Mouse (Mus musculus): Measurements from ENCODE around the gene Inpp4b. TPM values are rescaled to one million over a fixed set of nuclear protein-coding genes. Genes with fewer than 3 reads are reported as not detected.
A peak's percentile ranks its signal among the peaks of the same experiment; 100 is the strongest.

Inpp4b gene
- polyA plus RNA-seq, 1 experiment: 0.41 TPM

DNA sequence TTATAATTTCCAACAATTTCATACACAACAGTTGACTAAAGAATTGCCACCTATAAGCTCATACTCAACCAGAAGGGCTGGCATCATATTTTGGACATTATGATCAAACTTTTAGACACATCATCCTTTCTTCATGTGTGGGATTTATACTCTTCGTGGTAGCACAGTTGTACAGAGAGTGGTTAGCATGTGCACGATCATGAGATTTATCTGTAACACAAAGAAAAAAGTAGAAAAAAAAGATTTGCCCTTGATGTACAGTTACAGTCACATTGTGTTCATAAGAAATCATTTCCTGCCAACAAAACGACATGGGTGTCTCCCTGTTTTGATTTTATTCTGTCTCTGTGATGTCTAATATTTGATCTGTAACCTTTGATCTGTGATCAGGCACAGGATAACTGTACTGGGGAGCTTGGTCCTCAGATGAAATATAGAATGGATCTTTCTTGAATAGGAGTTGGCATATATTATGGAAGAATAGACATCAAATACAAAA lies 149.4 kb downstream of the Inpp4b start:
- Histone ChIP-seq H3K27ac (ENCODE audit: insufficient read depth, low read depth, low read length) (no peak overlapping the region), H3K4me3 (ENCODE audit: low read depth, low read length) (no peak overlapping the region), H3K27me3 (ENCODE audit: control insufficient read depth, insufficient read depth, low read length) (no peaks in the 10 kb centered on the region), H3K4me1 (ENCODE audit: control insufficient read depth, insufficient read depth, insufficient read length, low read length) (no peaks in the 10 kb centered on the region), H3K36me3 (ENCODE audit: control insufficient read depth, insufficient read depth, low read length) (no peaks in the 10 kb centered on the region)
- WGBS: 64% methylated on average over 3 of the region's 3 CpGs
- TF ChIP-seq CTCF (IDR thresholded peaks at IDR 0.05; ENCODE audit: extremely low read depth, insufficient read length, insufficient replicate concordance, low read depth, low read length) (no peak), POLR2A (IDR thresholded peaks at IDR 0.05; ENCODE audit: low read depth, low read length) (no peak)

DNA sequence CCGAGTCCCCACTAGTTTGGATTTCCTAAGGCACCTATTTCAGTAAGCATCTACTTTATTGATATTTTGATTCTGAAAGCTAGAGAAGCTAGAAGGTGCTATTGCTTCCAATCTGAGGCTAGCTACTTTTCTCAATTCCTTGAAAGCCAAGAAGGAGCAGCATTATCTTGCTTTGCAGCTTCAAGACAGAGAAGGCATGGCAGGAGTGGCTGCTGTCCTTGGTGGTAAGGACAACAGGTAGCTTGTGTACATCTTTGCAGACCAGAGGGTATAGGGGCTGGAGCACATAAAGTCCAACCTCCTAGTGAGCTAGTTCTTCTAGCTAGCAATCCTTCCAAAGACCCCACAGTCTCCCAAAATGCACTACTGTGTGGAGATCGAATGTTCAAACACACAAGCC lies 152.5 kb downstream of the Inpp4b start:
- WGBS: 84% methylated on average over 2 of the region's 2 CpGs
- TF ChIP-seq CTCF (IDR thresholded peaks at IDR 0.05; ENCODE audit: extremely low read depth, insufficient read length, insufficient replicate concordance, low read depth, low read length): no peak
- no peak for TF ChIP-seq POLR2A (IDR thresholded peaks at IDR 0.05; ENCODE audit: low read depth, low read length)
- Histone ChIP-seq H3K4me3 (ENCODE audit: low read depth, low read length) (no peak overlapping the region), H3K27me3 (ENCODE audit: control insufficient read depth, insufficient read depth, low read length) (no peaks in the 10 kb centered on the region), H3K27ac (ENCODE audit: insufficient read depth, low read depth, low read length) (no peak overlapping the region), H3K4me1 (ENCODE audit: control insufficient read depth, insufficient read depth, insufficient read length, low read length) (no peaks in the 10 kb centered on the region), H3K36me3 (ENCODE audit: control insufficient read depth, insufficient read depth, low read length) (no peaks in the 10 kb centered on the region)

- peak overlapping the region; percentile 50; the same call in 1 of the 2 replicates for H3K27ac ChIP-seq (ENCODE audit: insufficient read depth, low read depth, low read length)
- TF ChIP-seq POLR2A (IDR thresholded peaks at IDR 0.05; ENCODE audit: low read depth, low read length) (no peak), CTCF (IDR thresholded peaks at IDR 0.05; ENCODE audit: extremely low read depth, insufficient read length, insufficient replicate concordance, low read depth, low read length) (no peak)
- 77% methylated on average over 2 of the region's 2 CpGs for WGBS
Observed at GRCm38 (mm10) chr8:81497646-81498045, 155.3 kb downstream of the Inpp4b start.

DNA sequence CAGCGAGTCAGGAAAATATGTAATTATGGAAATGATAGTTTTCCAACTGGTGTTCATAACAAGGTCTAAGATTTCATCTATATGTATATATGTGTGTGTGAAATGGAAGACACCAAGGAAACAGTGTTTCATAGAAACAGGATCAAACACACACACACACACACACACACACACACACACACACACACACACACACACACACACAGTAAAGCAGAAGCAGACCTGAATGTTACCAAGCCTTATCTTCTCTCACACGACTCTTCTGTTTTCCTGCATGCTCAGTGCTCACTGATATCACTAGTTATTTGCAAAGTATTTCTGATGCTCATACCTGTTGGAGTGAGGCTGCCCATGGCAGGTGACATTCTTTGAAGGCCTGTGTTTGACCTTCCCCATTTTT lies 159.9 kb downstream of the Inpp4b start:
- H3K4me3 ChIP-seq (ENCODE audit: low read depth, low read length): no peak overlapping the region
- H3K36me3 ChIP-seq (ENCODE audit: control insufficient read depth, insufficient read depth, low read length): no peaks in the 10 kb centered on the region
- H3K27ac ChIP-seq (ENCODE audit: insufficient read depth, low read depth, low read length): no peak overlapping the region
- TF ChIP-seq CTCF (IDR thresholded peaks at IDR 0.05; ENCODE audit: extremely low read depth, insufficient read length, insufficient replicate concordance, low read depth, low read length) (no peak), POLR2A (IDR thresholded peaks at IDR 0.05; ENCODE audit: low read depth, low read length) (no peak)
- no peaks in the 10 kb centered on the region for H3K27me3 ChIP-seq (ENCODE audit: control insufficient read depth, insufficient read depth, low read length)
- H3K4me1 ChIP-seq (ENCODE audit: control insufficient read depth, insufficient read depth, insufficient read length, low read length): no peaks in the 10 kb centered on the region
- WGBS: 64% methylated on average over 2 of the region's 2 CpGs

More at GRCm38 (mm10) chr8:81497646-81498045, 155.3 kb downstream of the Inpp4b start:
- Histone ChIP-seq H3K4me3 (ENCODE audit: low read depth, low read length) (no peak overlapping the region), H3K4me1 (ENCODE audit: control insufficient read depth, insufficient read depth, insufficient read length, low read length) (no peaks in the 10 kb centered on the region), H3K36me3 (ENCODE audit: control insufficient read depth, insufficient read depth, low read length) (no peaks in the 10 kb centered on the region), H3K27me3 (ENCODE audit: control insufficient read depth, insufficient read depth, low read length) (no peaks in the 10 kb centered on the region)

- TF ChIP-seq POLR2A (IDR thresholded peaks at IDR 0.05; ENCODE audit: low read depth, low read length): no peak
- no peak for TF ChIP-seq CTCF (IDR thresholded peaks at IDR 0.05; ENCODE audit: extremely low read depth, insufficient read length, insufficient replicate concordance, low read depth, low read length)
- Histone ChIP-seq H3K4me1 (ENCODE audit: control insufficient read depth, insufficient read depth, insufficient read length, low read length) (no peaks in the 10 kb centered on the region), H3K27me3 (ENCODE audit: control insufficient read depth, insufficient read depth, low read length) (no peaks in the 10 kb centered on the region), H3K36me3 (ENCODE audit: control insufficient read depth, insufficient read depth, low read length) (no peaks in the 10 kb centered on the region), H3K27ac (ENCODE audit: insufficient read depth, low read depth, low read length) (no peak overlapping the region), H3K4me3 (ENCODE audit: low read depth, low read length) (no peak overlapping the region)
- 81% methylated on average over 2 of the region's 2 CpGs for WGBS
Observed at GRCm38 (mm10) chr8:81502982-81503381, 160.6 kb downstream of the Inpp4b start.

GRCm38 (mm10) chr8:81512826-81513225 lies 170.5 kb downstream of the Inpp4b start:
- H3K4me3 ChIP-seq (ENCODE audit: low read depth, low read length): no peak overlapping the region
- H3K27me3 ChIP-seq (ENCODE audit: control insufficient read depth, insufficient read depth, low read length): no peaks in the 10 kb centered on the region
- H3K36me3 ChIP-seq (ENCODE audit: control insufficient read depth, insufficient read depth, low read length): no peaks in the 10 kb centered on the region
- no peaks in the 10 kb centered on the region for H3K4me1 ChIP-seq (ENCODE audit: control insufficient read depth, insufficient read depth, insufficient read length, low read length)
- H3K27ac ChIP-seq (ENCODE audit: insufficient read depth, low read depth, low read length): no peak overlapping the region
- TF ChIP-seq CTCF (IDR thresholded peaks at IDR 0.05; ENCODE audit: extremely low read depth, insufficient read length, insufficient replicate concordance, low read depth, low read length) (no peak), POLR2A (IDR thresholded peaks at IDR 0.05; ENCODE audit: low read depth, low read length) (no peak)

GRCm38 (mm10) chr8:81514425-81514824 lies 172.1 kb downstream of the Inpp4b start:
- Histone ChIP-seq H3K4me3 (ENCODE audit: low read depth, low read length) (no peak overlapping the region), H3K27me3 (ENCODE audit: control insufficient read depth, insufficient read depth, low read length) (no peaks in the 10 kb centered on the region), H3K4me1 (ENCODE audit: control insufficient read depth, insufficient read depth, insufficient read length, low read length) (no peaks in the 10 kb centered on the region), H3K36me3 (ENCODE audit: control insufficient read depth, insufficient read depth, low read length) (no peaks in the 10 kb centered on the region), H3K27ac (ENCODE audit: insufficient read depth, low read depth, low read length) (no peak overlapping the region)
- TF ChIP-seq CTCF (IDR thresholded peaks at IDR 0.05; ENCODE audit: extremely low read depth, insufficient read length, insufficient replicate concordance, low read depth, low read length) (no peak), POLR2A (IDR thresholded peaks at IDR 0.05; ENCODE audit: low read depth, low read length) (no peak)

All from small intestine, adult 2 months (tissue).